Comparison of ENCODE assay signal across 10 mouse cellular contexts in the genomic region with DNA sequence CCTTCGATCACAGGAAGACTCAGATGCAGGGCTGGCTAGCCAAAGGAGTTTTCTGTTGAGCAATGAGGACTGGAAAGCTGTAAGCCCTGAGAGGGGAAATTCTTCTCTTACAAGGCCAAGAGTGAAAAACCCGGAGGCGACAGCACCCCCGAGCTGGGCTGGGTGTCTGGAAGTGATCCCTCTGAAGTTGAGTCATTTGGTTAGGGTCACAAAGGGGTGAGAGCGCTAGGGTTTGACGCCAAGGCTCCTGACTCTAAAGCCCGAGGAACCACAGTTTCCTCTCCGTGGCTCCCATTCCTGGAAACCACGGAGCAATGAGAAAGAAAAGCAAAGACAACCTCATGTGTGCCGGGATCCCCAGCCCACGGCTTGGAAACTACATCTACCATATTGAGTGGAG. TPM values are rescaled to one million over a fixed set of nuclear protein-coding genes. Genes with fewer than 3 reads are reported as not detected.
DNase-seq lines count a peak whose midpoint lies in the region; ATAC-seq lines count a peak whose summit lies in the region.
"Had no signal": no experiment of that assay in that cellular context is flagged by ENCODE, and none has a peak within 500 bp of the region (broad histone marks: within the 10 kb centered on the region; RNA-seq: fewer than 3 reads in every experiment).

No protein-coding gene starts in this region.

- peaks cover 43% of the 10 kb centered on the region for H3K36me3 ChIP-seq in liver, embryonic 12.5 days

- no peaks in the 10 kb centered on the region for H3K9me3 ChIP-seq in liver, embryonic 12.5 days (replicated peaks)

- no peak overlapping the region for H3K9ac ChIP-seq in liver, embryonic 12.5 days

- H3K4me3 ChIP-seq in brown adipose tissue, adult 24 weeks (ENCODE audit: insufficient read depth, low read depth, low read length) = no peak overlapping the region
- H3K4me3 ChIP-seq in liver, embryonic 12.5 days = no peak overlapping the region

- no peak overlapping the region for H3K4me2 ChIP-seq in liver, embryonic 12.5 days

- peaks cover 21% of the 10 kb centered on the region for H3K4me1 ChIP-seq in brown adipose tissue, adult 24 weeks (ENCODE audit: control insufficient read depth, insufficient read depth, insufficient read length, low read length)
- peaks cover 42% of the 10 kb centered on the region for H3K4me1 ChIP-seq in liver, embryonic 12.5 days

- peak; percentile 9 to 28; a peak in 1 of 4 replicates for ATAC-seq in hematopoietic stem cell, adult 5-6 weeks (replicated peaks in 1 of 2; ENCODE audit: insufficient read depth in 1 of 2, low FRiP score in 2 of 2, low TSS enrichment in 1 of 2, low read depth in 1 of 2, poor library complexity in 2 of 2, severe bottlenecking in 2 of 2)
- no peak for ATAC-seq in liver, embryonic 12.5 days

- peak; percentile 96 for DNase-seq in heart, adult 11 months
- DNase-seq in heart, adult 8-10 months (ENCODE audit: low spot score) = no peak
- DNase-seq in 3T3-L1 (ENCODE audit: low read depth, low spot score) = peak; percentile 92
- DNase-seq in retina, embryonic 14.5 days (ENCODE audit: low spot score) = no peak
- DNase-seq in T-cell, adult 2 months (ENCODE audit: low spot score) = no peak
- DNase-seq: cerebellum, adult 8-10 months had no signal

- peak overlapping the region; percentile 75 for H3K27ac ChIP-seq in brown adipose tissue, adult 24 weeks (replicated peaks; ENCODE audit: low read depth, low read length)
- H3K27ac ChIP-seq in liver, embryonic 12.5 days = no peak overlapping the region
- H3K27ac ChIP-seq: macrophage had no signal

- WGBS in liver, embryonic 12.5 days (ENCODE audit: insufficient replicate concordance) = 58% methylated on average over 11 of the region's 11 CpGs

- no peaks in the 10 kb centered on the region for H3K27me3 ChIP-seq in liver, embryonic 12.5 days (replicated peaks)

RNA-seq across cellular contexts. Expression of gene Hk2, which starts 21.2 kb away (rescaled TPM):
- 100 to 1,000 TPM; 393 to 406 (median 396) TPM for total RNA-seq in heart, adult 8-10 months (2022)
- polyA plus RNA-seq in brown adipose tissue, adult 24 weeks (2012; ENCODE audit: insufficient read depth, insufficient read length, missing spikeins) = 216 and 558 TPM in 2 replicates
- 32.4 and 35.6 TPM in 2 replicates for total RNA-seq in hematopoietic stem cell, adult 5-6 weeks (2017)
- 10.1 and 11.1 TPM in 2 replicates for polyA plus RNA-seq in liver, embryonic 12.5 days (2016; fragmentation: Nextera tagmentation; extraction: Ambion mirVana)

RNA-seq across cellular contexts. Expression of gene Pole4, which starts 47.9 kb away (rescaled TPM):
- 10 to 100 TPM; 15.0 to 19.2 (median 17.6) TPM for total RNA-seq in heart, adult 8-10 months (2022)
- polyA plus RNA-seq in brown adipose tissue, adult 24 weeks (2012; ENCODE audit: insufficient read depth, insufficient read length, missing spikeins) = 61.9 and 64.7 TPM in 2 replicates
- 47.4 and 64.9 TPM in 2 replicates for total RNA-seq in hematopoietic stem cell, adult 5-6 weeks (2017)
- polyA plus RNA-seq in liver, embryonic 12.5 days (2016; fragmentation: Nextera tagmentation; extraction: Ambion mirVana) = 80.8 and 81.1 TPM in 2 replicates

Comparison
In these comparisons a context has a peak if more than half of its experiments do, and no peak if none do; other contexts are left out.
1. DNase-seq: peak in heart, adult 11 months (single experiment) and 3T3-L1 (single experiment); none in heart, adult 8-10 months (single experiment), retina, embryonic 14.5 days (single experiment) and T-cell, adult 2 months (single experiment).
2. RNA of gene Hk2, which starts 21.2 kb away (total RNA-seq): 393 to 406 TPM in heart, adult 8-10 months; 32.4 to 35.6 TPM in hematopoietic stem cell, adult 5-6 weeks; every median in the first group is over 10 times any median in the second.